Mouse (Mus musculus) monocyte, adult 2 months (primary cell): ENCODE results near the gene Stat5a.

Experiments
- DNase-seq, 2 experiments: peaks; one replicate each; pipeline ENCODE4 v3.0.0; 2022; ENCODE audit warnings: low spot score in 2 of 2, low read depth in 1 of 2

Stat5a gene

GRCm38 (mm10) chr11:100894146-100894918, 35.2 kb downstream of the Stat5a start:
- no peak for DNase-seq

GRCm38 (mm10) chr11:100896078-100896477, 36.9 kb downstream of the Stat5a start:
- no peak for DNase-seq

GRCm38 (mm10) chr11:100897294-100898231, 38.4 kb downstream of the Stat5a start:
- DNase-seq = no peak

GRCm38 (mm10) chr11:100898441-100899199, 39.5 kb downstream of the Stat5a start:
- no peak for DNase-seq

- DNase-seq = no peak
Measured at GRCm38 (mm10) chr11:100904580-100905351, 45.6 kb downstream of the Stat5a start.

- DNase-seq = no peak
Measured at GRCm38 (mm10) chr11:100905929-100906328, 46.8 kb downstream of the Stat5a start.

- DNase-seq = no peak
Measured at GRCm38 (mm10) chr11:100906885-100907284, 47.7 kb downstream of the Stat5a start.

GRCm38 (mm10) chr11:100908112-100908511, 49.0 kb downstream of the Stat5a start:
- no peak for DNase-seq

GRCm38 (mm10) chr11:100908567-100908966, 49.4 kb downstream of the Stat5a start:
- no peak for DNase-seq

GRCm38 (mm10) chr11:100912401-100913155, 53.4 kb downstream of the Stat5a start:
- DNase-seq = no peak

GRCm38 (mm10) chr11:100914415-100914814, 55.3 kb downstream of the Stat5a start:
- no peak for DNase-seq

- DNase-seq = no peak
Measured at GRCm38 (mm10) chr11:100915063-100915462, 55.9 kb downstream of the Stat5a start.

GRCm38 (mm10) chr11:100916432-100916971, 57.4 kb downstream of the Stat5a start:
- DNase-seq = no peak

GRCm38 (mm10) chr11:100918007-100918406, 58.9 kb downstream of the Stat5a start:
- DNase-seq = no peak

- no peak for DNase-seq
Measured at GRCm38 (mm10) chr11:100920887-100921624, 61.9 kb downstream of the Stat5a start.

GRCm38 (mm10) chr11:100924386-100924919, 65.3 kb downstream of the Stat5a start:
- DNase-seq = no peak

- no peak for DNase-seq
Measured at GRCm38 (mm10) chr11:100927386-100927785, 68.2 kb downstream of the Stat5a start.

- no peak for DNase-seq
Measured at GRCm38 (mm10) chr11:100930611-100931010, 71.5 kb downstream of the Stat5a start.
